Mouse (Mus musculus) CD4-positive naive resting alpha-beta T cell, adult 57 days (primary cell): ENCODE results near the gene Dnmt3l. TPM values are rescaled to one million over a fixed set of nuclear protein-coding genes. Genes with fewer than 3 reads are reported as not detected.

Experiments
- total RNA-seq: library from RNA; stranded (reverse); gene quantifications from one replicate; pipeline ENCODE4 v1.2.4, GENCODE M21; 2023

Gene Dnmt3l
- total RNA-seq = not detected

GRCm38 (mm10) chr10:78041647-78042046 lies at the start of gene Dnmt3l:
Dnmt3l (plus strand) TSS chr10:78041947.

GRCm38 (mm10) chr10:78009945-78010293 lies 31.8 kb upstream of the Dnmt3l start, which contains the start of gene Pfkl:
Pfkl (minus strand) TSS chr10:78010083.

GRCm38 (mm10) chr10:78043406-78043836 lies 1.7 kb downstream of the Dnmt3l start, which contains the start of gene Aire:
Aire (minus strand) TSS chr10:78043610.

GRCm38 (mm10) chr10:78069101-78070011 lies 27.6 kb downstream of the Dnmt3l start, which contains the start of gene Icosl:
Icosl (plus strand) TSS chr10:78069302.

Other genes starting within 250 kb of the Dnmt3l start
- gene Gm9639, start 246.9 kb upstream of the Dnmt3l start, total RNA-seq = not detected
- gene Gm19668, start 242.8 kb upstream of the Dnmt3l start, total RNA-seq = not detected
- gene Gm9507, start 230.1 kb upstream of the Dnmt3l start, total RNA-seq = not detected
- not detected for gene Gm2696, start 227.3 kb upstream of the Dnmt3l start, total RNA-seq
- gene Krtap10-4, start 214.9 kb upstream of the Dnmt3l start, total RNA-seq = not detected
- not detected for gene Krtap10-10, start 206.0 kb upstream of the Dnmt3l start, total RNA-seq
- gene Gm36176, start 195.1 kb upstream of the Dnmt3l start, total RNA-seq = not detected
- gene Gm10318, start 189.1 kb upstream of the Dnmt3l start, total RNA-seq = not detected
- not detected for gene Gm3285, start 180.0 kb upstream of the Dnmt3l start, total RNA-seq
- gene Lrrc3, start 139.4 kb upstream of the Dnmt3l start, total RNA-seq = not detected
- 3.9 TPM for gene Trpm2, start 71.4 kb upstream of the Dnmt3l start, total RNA-seq
- 6.7 TPM for gene 1810043G02Rik, start 63.4 kb upstream of the Dnmt3l start, total RNA-seq
- gene Pfkl, start 31.9 kb upstream of the Dnmt3l start, total RNA-seq = 111 TPM
- not detected for gene Aire, start 1.7 kb downstream of the Dnmt3l start, total RNA-seq
- gene Icosl, start 27.4 kb downstream of the Dnmt3l start, total RNA-seq = 14.0 TPM
- 43.0 TPM for gene D10Jhu81e, start 127.8 kb downstream of the Dnmt3l start, total RNA-seq
- gene Pwp2, start 143.2 kb downstream of the Dnmt3l start, total RNA-seq = 24.2 TPM
- 84.3 TPM for gene Trappc10, start 202.7 kb downstream of the Dnmt3l start, total RNA-seq